Mouse (Mus musculus) neural tube, embryonic 13.5 days (tissue): ENCODE data around the gene Gck. TPM values are rescaled to one million over a fixed set of nuclear protein-coding genes. Genes with fewer than 3 reads are reported as not detected.

Experiments used
- ATAC-seq: fragments of 200-750 bp; cut with Nextera tagmentation; 2 replicates; pipeline ENCODE4 v1.8.0; 2017; ENCODE audit warnings: low read depth, mild to moderate bottlenecking, moderate TSS enrichment, moderate library complexity
- H3K27ac ChIP-seq: fragments of 300-500 bp; sonication (generic); replicated peaks from 2 replicates; pipeline ENCODE4 v1.5.1; 2015; ENCODE audit warnings: moderate library complexity, mild to moderate bottlenecking, inconsistent platforms
- H3K27me3 ChIP-seq: fragments of 300-500 bp; sonication (generic); 2 replicates; pipeline ENCODE4 v1.6.1; 2015; ENCODE audit warnings: mild to moderate bottlenecking, inconsistent platforms
- H3K36me3 ChIP-seq: fragments of 300-500 bp; sonication (generic); 2 replicates; pipeline ENCODE4 v1.6.1; 2015; ENCODE audit warnings: mild to moderate bottlenecking, inconsistent platforms
- H3K4me1 ChIP-seq: fragments of 300-500 bp; sonication (generic); replicated peaks from 2 replicates; pipeline ENCODE4 v1.6.1; 2015; ENCODE audit warnings: inconsistent platforms
- H3K4me2 ChIP-seq: fragments of 300-500 bp; sonication (generic); 2 replicates; pipeline ENCODE4 v1.6.1; 2015; ENCODE audit warnings: inconsistent platforms, mild to moderate bottlenecking, moderate library complexity
- H3K4me3 ChIP-seq: fragments of 300-500 bp; sonication (generic); 2 replicates; pipeline ENCODE4 v1.5.1; 2015; ENCODE audit warnings: mild to moderate bottlenecking, inconsistent platforms
- H3K9ac ChIP-seq: fragments of 300-500 bp; sonication (generic); 2 replicates; pipeline ENCODE4 v1.6.1; 2015; ENCODE audit warnings: moderate library complexity, mild to moderate bottlenecking, inconsistent platforms
- H3K9me3 ChIP-seq: fragments of 300-500 bp; sonication (generic); 2 replicates; pipeline ENCODE4 v1.6.1; 2016; ENCODE audit warnings: inconsistent platforms
- WGBS: fragments of 180-500 bp; shearing (Covaris S2); methylation state at CpG from one replicate; pipeline ENCODE4 v1.1.7; 2015; 5-methylcytosine and 5-hydroxymethylcytosine counted together
- polyA plus RNA-seq: library from polyadenylated mRNA; unstranded; fragments of >200 nt; fragmentation: Nextera tagmentation; extraction: Ambion mirVana; gene quantifications from 2 replicates; pipeline ENCODE4 v1.2.1, GENCODE M21; 2015

Gck gene
- polyA plus RNA-seq, 1 experiment from 2014 or later, result 3.0 TPM

DNA sequence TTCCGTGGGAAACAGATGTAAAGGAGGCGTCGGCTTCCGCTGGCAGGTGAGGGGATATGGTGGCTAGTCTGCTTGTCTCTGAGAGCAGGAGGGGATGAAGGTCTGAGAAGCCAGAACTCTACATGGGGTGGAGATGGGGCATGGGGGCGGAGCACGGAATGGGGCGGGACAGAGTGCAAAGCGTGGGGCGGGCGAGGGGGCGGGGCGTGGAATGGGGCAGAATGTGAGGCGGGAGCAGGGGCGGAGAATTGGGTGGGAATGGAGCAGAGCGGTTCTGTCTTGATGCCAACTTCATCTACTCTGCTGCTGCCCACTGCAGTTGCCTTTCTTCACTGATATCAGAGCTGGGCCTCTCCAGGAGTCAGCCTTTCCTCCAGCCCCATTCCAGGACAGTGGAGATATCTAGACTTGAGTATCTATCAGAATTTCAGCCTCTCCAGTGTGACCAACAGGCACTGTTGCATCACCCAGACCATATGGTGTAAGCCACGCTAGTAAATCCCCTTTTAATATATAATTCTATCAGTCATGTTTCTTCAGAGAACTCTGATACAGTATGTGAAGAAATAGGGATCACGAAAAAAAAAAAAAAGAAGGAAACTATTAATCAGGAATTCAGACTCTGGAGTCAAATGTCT lies 29.4 kb downstream of the Gck start:
- H3K36me3 ChIP-seq, result no peaks in the 10 kb centered on the region
- no peak overlapping the region for H3K9ac ChIP-seq
- H3K4me1 ChIP-seq, result no peaks in the 10 kb centered on the region
- WGBS, result 44% methylated on average over 17 of the region's 17 CpGs
- no peaks in the 10 kb centered on the region for H3K27me3 ChIP-seq
- no peak overlapping the region for H3K4me2 ChIP-seq
- no peak for ATAC-seq
- no peaks in the 10 kb centered on the region for H3K9me3 ChIP-seq
- no peak overlapping the region for H3K27ac ChIP-seq
- no peak overlapping the region for H3K4me3 ChIP-seq

DNA sequence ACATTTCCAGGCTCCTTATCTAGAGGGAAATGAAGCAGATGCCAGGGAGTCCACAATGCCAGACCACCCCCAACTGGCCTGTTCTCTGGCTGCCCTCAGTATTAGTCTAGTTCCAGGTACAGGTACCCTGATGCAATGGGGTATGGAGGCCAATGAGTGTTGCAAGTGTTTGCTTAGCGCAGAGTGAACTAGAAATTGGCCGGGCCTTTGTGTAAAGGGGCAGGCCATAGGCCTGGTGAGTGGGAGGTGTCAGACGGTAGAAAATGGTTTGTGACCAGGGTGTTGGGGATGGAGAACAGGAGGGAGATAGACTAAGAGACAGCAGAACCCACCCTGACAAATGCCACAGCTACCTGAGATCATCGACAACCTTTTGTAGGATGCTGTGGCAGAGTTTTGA lies 30.3 kb downstream of the Gck start:
- H3K4me1 ChIP-seq, result no peaks in the 10 kb centered on the region
- no peaks in the 10 kb centered on the region for H3K27me3 ChIP-seq
- H3K4me3 ChIP-seq, result no peak overlapping the region
- no peaks in the 10 kb centered on the region for H3K9me3 ChIP-seq
- H3K4me2 ChIP-seq, result no peak overlapping the region
- no peak for ATAC-seq
- no peaks in the 10 kb centered on the region for H3K36me3 ChIP-seq
- 94% methylated on average over 4 of the region's 4 CpGs for WGBS
- no peak overlapping the region for H3K9ac ChIP-seq
- no peak overlapping the region for H3K27ac ChIP-seq

GRCm38 (mm10) chr11:5918111-5918510 lies 31.8 kb downstream of the Gck start:
- WGBS, result 77% methylated on average over 2 of the region's 2 CpGs
- H3K27me3 ChIP-seq, result no peaks in the 10 kb centered on the region
- no peak overlapping the region for H3K4me2 ChIP-seq
- H3K9me3 ChIP-seq, result no peaks in the 10 kb centered on the region
- no peak overlapping the region for H3K27ac ChIP-seq
- no peak overlapping the region for H3K4me3 ChIP-seq
- H3K4me1 ChIP-seq, result peaks cover 3% of the 10 kb centered on the region
- ATAC-seq, result no peak
- no peak overlapping the region for H3K9ac ChIP-seq
- no peaks in the 10 kb centered on the region for H3K36me3 ChIP-seq

GRCm38 (mm10) chr11:5916178-5916548 lies 33.7 kb downstream of the Gck start:
- Histone ChIP-seq H3K4me3 (no peak overlapping the region), H3K4me2 (no peak overlapping the region), H3K36me3 (no peaks in the 10 kb centered on the region), H3K4me1 (peaks cover 6% of the 10 kb centered on the region), H3K27me3 (no peaks in the 10 kb centered on the region), H3K27ac (no peak overlapping the region), H3K9ac (no peak overlapping the region), H3K9me3 (no peaks in the 10 kb centered on the region)
- ATAC-seq, result no peak
- 74% methylated on average over 8 of the region's 8 CpGs for WGBS

- H3K36me3 ChIP-seq, result no peaks in the 10 kb centered on the region
- H3K9me3 ChIP-seq, result no peaks in the 10 kb centered on the region
- H3K9ac ChIP-seq, result no peak overlapping the region
- H3K27ac ChIP-seq, result no peak overlapping the region
- 83% methylated on average over 5 of the region's 5 CpGs for WGBS
- H3K4me2 ChIP-seq, result no peak overlapping the region
- no peak for ATAC-seq
- no peaks in the 10 kb centered on the region for H3K27me3 ChIP-seq
- no peak overlapping the region for H3K4me3 ChIP-seq
- peaks cover 6% of the 10 kb centered on the region for H3K4me1 ChIP-seq
These were observed 34.3 kb downstream of the Gck start for GRCm38 (mm10) chr11:5915429-5916177.

DNA sequence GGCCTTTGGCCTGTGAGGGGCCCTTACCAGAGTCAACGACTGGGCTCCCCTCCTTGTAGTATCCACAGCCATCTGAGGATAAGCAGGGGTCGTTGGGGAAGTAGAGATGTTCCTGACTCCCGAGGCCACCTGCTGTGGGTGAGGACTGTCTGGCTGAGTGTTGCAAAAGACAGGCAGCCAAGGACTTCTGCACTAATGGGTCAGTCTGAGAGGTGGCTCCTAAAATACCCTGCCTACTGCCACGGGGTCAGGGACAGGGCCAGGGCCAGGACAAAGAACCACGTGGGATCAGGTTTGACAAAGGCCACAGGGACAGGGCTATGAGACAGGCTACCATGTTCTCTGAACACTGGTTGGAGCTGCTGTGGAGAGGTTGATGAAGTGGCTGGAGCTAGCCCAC lies 34.9 kb downstream of the Gck start:
- no peaks in the 10 kb centered on the region for H3K9me3 ChIP-seq
- WGBS, result 63% methylated on average over 5 of the region's 5 CpGs
- H3K4me2 ChIP-seq, result no peak overlapping the region
- no peak overlapping the region for H3K27ac ChIP-seq
- ATAC-seq, result no peak
- no peaks in the 10 kb centered on the region for H3K36me3 ChIP-seq
- peaks cover 6% of the 10 kb centered on the region for H3K4me1 ChIP-seq
- H3K4me3 ChIP-seq, result no peak overlapping the region
- H3K27me3 ChIP-seq, result no peaks in the 10 kb centered on the region
- H3K9ac ChIP-seq, result no peak overlapping the region

DNA sequence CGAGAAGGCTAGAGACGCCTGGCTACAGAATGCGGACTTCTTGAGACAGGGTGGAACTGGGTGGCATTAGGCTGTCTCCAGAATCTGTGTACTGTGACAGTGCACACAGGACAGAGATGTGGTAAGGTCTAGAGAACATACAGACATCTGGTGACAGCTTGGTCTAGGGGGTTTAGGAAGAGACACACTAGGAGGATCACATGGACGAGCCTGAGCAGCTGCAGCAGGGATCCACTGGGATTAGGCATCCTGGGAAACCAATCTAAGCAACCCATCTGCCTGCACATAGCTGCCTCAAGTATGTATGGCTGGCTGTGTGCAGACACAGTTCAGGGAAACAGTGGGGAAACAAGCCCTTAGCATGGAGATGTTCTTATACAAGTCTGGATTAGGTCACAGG lies 35.9 kb downstream of the Gck start:
- Histone ChIP-seq H3K9ac (no peak overlapping the region), H3K4me1 (peaks cover 6% of the 10 kb centered on the region), H3K4me2 (no peak overlapping the region), H3K27me3 (no peaks in the 10 kb centered on the region), H3K36me3 (no peaks in the 10 kb centered on the region), H3K4me3 (no peak overlapping the region), H3K27ac (no peak overlapping the region), H3K9me3 (no peaks in the 10 kb centered on the region)
- no peak for ATAC-seq
- WGBS, result 75% methylated on average over 4 of the region's 4 CpGs

DNA sequence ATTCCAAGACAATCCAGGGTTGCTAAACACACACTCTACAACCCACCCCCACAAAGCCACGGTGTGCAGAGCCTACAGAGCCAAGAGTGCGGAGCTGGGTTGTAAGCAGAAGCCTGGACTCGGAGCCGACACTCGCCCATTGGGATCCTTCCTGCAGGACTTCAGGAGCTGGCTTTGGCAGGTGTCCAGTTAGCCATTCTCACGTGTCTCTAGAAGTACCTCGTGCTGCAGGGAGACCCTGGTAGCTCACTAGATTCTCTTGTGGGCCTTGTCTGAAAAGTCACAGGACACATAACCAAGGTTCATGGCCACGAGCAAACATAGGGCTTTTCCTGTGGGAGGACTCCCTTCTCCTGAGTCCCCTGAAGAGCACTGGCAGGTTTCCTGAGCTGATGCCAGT lies 36.6 kb downstream of the Gck start:
- no peak for ATAC-seq
- no peak overlapping the region for H3K4me2 ChIP-seq
- H3K4me3 ChIP-seq, result no peak overlapping the region
- 68% methylated on average over 8 of the region's 8 CpGs for WGBS
- H3K9me3 ChIP-seq, result no peaks in the 10 kb centered on the region
- H3K27me3 ChIP-seq, result no peaks in the 10 kb centered on the region
- H3K9ac ChIP-seq, result no peak overlapping the region
- no peaks in the 10 kb centered on the region for H3K36me3 ChIP-seq
- H3K4me1 ChIP-seq, result peaks cover 6% of the 10 kb centered on the region
- H3K27ac ChIP-seq, result no peak overlapping the region

GRCm38 (mm10) chr11:5912635-5913034 lies 37.2 kb downstream of the Gck start:
- 31% methylated on average over 5 of the region's 5 CpGs for WGBS

GRCm38 (mm10) chr11:5908642-5909041 lies 41.2 kb downstream of the Gck start:
- Histone ChIP-seq H3K9ac (no peak overlapping the region), H3K9me3 (no peaks in the 10 kb centered on the region), H3K4me2 (no peak overlapping the region), H3K4me1 (peaks cover 16% of the 10 kb centered on the region), H3K27ac (no peak overlapping the region), H3K4me3 (no peak overlapping the region), H3K36me3 (no peaks in the 10 kb centered on the region), H3K27me3 (no peaks in the 10 kb centered on the region)
- WGBS, result 82% methylated on average over 4 of the region's 4 CpGs
- ATAC-seq, result no peak

More at GRCm38 (mm10) chr11:5912635-5913034, 37.2 kb downstream of the Gck start:
- no peaks in the 10 kb centered on the region for H3K27me3 ChIP-seq
- H3K9me3 ChIP-seq, result no peaks in the 10 kb centered on the region
- H3K27ac ChIP-seq, result no peak overlapping the region
- H3K36me3 ChIP-seq, result no peaks in the 10 kb centered on the region
- no peak overlapping the region for H3K4me3 ChIP-seq
- no peak overlapping the region for H3K4me2 ChIP-seq
- H3K4me1 ChIP-seq, result peaks cover 6% of the 10 kb centered on the region
- ATAC-seq, result no peak; the same call in 1 of the 2 replicates
- H3K9ac ChIP-seq, result no peak overlapping the region

- no peak overlapping the region for H3K4me3 ChIP-seq
- H3K27ac ChIP-seq, result no peak overlapping the region
- ATAC-seq, result no peak
- H3K9ac ChIP-seq, result no peak overlapping the region
- H3K9me3 ChIP-seq, result no peaks in the 10 kb centered on the region
- H3K4me1 ChIP-seq, result peaks cover 20% of the 10 kb centered on the region
- no peak overlapping the region for H3K4me2 ChIP-seq
- no peaks in the 10 kb centered on the region for H3K36me3 ChIP-seq
- 30% methylated on average over 5 of the region's 5 CpGs for whole genome bisulfite sequencing
- H3K27me3 ChIP-seq, result no peaks in the 10 kb centered on the region
These were observed 42.8 kb downstream of the Gck start for GRCm38 (mm10) chr11:5907096-5907495.

DNA sequence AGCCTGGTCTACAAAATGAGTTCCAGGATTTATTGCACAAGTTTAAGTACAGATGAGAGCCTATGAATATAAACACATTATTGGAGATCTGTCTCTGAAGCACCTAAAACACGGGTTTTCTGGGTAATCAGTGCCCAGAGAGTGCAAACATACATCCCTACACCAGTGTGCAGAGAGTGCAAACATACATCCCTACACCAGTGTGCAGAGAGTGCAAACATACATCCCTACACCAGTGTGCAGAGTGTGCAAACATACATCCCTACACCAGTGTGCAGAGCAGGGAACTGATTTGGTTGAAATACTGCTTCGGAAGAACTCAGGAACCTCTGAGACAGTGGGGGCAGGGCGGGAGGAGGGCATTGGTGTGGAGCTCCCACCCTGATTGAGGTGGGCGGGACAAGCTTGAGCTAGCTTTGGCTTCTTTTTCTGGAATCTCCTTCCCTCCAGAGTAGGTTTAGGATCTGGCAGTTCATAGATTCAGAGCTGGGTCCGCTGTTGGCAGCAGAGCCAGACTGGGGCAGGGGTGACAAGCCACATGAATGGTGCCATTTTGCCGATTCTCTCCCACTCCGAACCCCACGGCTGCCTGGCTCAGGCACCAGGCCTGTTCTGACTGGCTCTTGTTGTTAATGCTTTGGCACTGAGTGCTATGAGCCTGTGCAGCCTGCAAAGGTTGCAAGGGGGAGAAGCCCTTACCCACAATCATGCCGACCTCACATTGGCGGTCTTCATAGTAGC lies 43.9 kb downstream of the Gck start:
- Histone ChIP-seq H3K9me3 (no peaks in the 10 kb centered on the region), H3K36me3 (no peaks in the 10 kb centered on the region), H3K27ac (no peak overlapping the region), H3K27me3 (no peaks in the 10 kb centered on the region), H3K9ac (no peak overlapping the region), H3K4me1 (peaks cover 31% of the 10 kb centered on the region), H3K4me2 (no peak overlapping the region), H3K4me3 (no peak overlapping the region)
- no peak for ATAC-seq
- 79% methylated on average over 10 of the region's 10 CpGs for WGBS
